Mouse (Mus musculus) left cerebral cortex, postnatal 10 days (tissue): Measurements from ENCODE around the gene Ppargc1a. TPM values are rescaled to one million over a fixed set of nuclear protein-coding genes. Genes with fewer than 3 reads are reported as not detected.
A peak's percentile ranks its signal among the peaks of the same experiment; 100 is the strongest.

ENCODE experiments used
- DNase-seq, 2 experiments: peaks; one replicate each; pipeline ENCODE4 v3.0.0; 2021 to 2022; ENCODE audit warnings: low spot score in 2 of 2, mixed read lengths in 1 of 2; ENCODE audit errors: extremely low spot score in 1 of 2
- intact Hi-C: fragments of 180-260 bp; cut with DNase I; formaldehyde crosslinking; loops from one replicate; pipeline ENCODE4 v1.15.1; 2025
- total RNA-seq, 2 experiments: library from RNA; stranded (reverse); gene quantifications; 2 replicates each; pipeline ENCODE4 v1.2.3; 2021

Gene Ppargc1a
- total RNA-seq, 2 experiments from 2014 or later: 43.4 to 47.3 TPM

GRCm38 (mm10) chr5:51446299-51447090 is 121.0 kb downstream of the Ppargc1a start:
- no peak for DNase-seq
- intact Hi-C loops: no loop called here

DNA sequence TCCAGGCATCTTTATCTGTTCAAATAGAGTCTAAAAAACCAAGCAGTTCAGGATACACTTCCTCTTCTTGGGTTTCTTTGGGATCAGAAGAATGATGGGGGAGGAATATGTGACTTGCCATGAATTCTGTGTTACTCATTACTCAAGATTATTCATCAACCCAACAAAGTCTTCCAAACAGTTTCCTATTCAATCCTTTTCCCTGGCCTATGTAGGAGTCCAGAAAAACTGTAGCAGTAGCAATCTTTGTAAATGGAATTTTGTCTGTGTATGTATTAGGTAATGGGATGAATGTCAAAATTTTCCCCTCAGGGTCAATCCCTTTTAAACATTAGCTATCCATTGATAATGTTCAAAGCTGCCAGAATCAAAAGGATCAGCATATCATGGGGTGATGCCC is 121.8 kb downstream of the Ppargc1a start:
- DNase-seq: no peak
- intact Hi-C loops: no loop called here

DNA sequence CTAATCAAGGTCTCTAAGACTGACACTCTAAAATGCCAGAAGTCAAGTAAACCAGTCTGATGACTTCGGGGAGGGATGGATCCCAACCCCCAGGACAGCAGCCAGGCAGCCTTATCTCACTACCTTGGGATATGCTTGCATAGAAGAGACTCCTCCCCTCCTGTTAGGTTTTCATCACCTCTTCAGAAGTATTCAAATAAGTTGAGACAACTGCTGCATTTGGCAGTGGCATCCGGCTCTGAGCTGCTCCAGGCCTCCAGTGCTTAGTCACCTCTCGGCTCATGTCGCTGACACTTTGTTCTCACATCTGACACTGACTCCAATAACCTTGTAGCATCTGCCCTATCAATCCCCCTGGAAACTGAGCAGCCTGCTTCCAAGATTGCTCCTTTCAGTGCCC is 127.8 kb downstream of the Ppargc1a start:
- intact Hi-C loops: no loop called here
- no peak for DNase-seq

DNA sequence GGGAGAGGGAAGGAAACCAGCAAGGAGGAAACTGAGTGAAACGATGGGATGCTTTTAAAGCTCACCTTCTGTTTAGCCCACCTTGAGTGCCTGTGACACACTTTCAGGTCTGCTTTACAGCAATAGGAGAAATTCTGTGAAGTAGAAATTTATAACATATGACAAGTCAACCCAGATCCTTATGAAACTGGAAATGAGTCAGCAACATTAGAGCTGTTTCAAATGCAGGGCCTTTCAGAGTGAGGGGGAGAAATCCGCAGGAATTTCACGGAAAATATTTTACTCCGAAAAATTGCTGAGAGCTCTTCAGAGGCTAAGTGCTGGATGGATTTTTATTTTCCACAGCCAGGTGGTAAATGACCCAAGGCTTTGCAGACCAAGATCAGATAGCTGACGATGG is 133.6 kb downstream of the Ppargc1a start:
- intact Hi-C loops: no loop called here
- DNase-seq: no peak

- DNase-seq: no peak
These were observed 135.0 kb downstream of the Ppargc1a start for GRCm38 (mm10) chr5:51432532-51432931.

DNA sequence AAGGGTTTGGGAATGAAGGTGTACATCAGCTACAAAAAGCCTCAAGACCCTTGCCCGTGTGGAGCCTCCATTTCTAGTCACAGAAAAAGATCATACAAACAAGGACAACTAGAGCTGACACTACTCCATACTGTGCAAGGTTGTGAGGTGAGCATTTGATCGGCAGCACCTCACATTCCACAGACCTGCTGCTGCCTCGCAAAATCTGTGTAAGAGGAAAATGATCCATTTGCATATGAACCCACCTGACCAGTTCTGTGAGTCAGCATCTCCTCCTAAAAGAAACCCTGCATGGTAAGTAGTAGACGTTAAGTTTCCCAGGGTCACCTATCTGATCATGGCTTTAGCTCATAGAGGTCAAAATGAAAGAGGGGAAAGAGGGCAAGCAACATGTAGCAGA is 135.5 kb downstream of the Ppargc1a start:
- DNase-seq: no peak
- intact Hi-C loops: no loop called here

More at GRCm38 (mm10) chr5:51432532-51432931, 135.0 kb downstream of the Ppargc1a start:
- intact Hi-C loops: no loop called here

- intact Hi-C loops: no loop called here
- no peak for DNase-seq
These were observed 141.1 kb downstream of the Ppargc1a start for GRCm38 (mm10) chr5:51426406-51426805.

DNA sequence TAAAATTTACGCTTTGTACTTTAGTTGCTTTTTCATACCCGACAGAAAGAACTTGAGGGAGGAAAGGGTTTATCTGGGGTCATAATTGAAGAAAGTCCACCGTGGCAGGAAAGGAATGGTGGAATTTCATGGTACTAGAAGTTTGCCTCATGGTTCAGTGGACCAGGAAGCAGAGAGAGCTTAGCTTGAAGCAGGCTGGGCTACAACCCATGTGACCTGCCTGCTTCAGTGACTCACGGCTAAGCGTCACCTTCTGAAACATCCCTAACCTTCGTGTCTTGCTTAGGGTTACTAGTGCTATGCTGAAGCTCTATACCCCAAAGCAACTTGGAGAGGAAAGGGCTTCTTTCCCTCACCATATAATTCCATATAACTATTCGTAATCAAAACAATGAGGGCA is 151.1 kb downstream of the Ppargc1a start:
- intact Hi-C loops: no loop called here
- no peak for DNase-seq

- intact Hi-C loops: no loop called here
These were observed 152.1 kb downstream of the Ppargc1a start for GRCm38 (mm10) chr5:51415456-51415855.

DNA sequence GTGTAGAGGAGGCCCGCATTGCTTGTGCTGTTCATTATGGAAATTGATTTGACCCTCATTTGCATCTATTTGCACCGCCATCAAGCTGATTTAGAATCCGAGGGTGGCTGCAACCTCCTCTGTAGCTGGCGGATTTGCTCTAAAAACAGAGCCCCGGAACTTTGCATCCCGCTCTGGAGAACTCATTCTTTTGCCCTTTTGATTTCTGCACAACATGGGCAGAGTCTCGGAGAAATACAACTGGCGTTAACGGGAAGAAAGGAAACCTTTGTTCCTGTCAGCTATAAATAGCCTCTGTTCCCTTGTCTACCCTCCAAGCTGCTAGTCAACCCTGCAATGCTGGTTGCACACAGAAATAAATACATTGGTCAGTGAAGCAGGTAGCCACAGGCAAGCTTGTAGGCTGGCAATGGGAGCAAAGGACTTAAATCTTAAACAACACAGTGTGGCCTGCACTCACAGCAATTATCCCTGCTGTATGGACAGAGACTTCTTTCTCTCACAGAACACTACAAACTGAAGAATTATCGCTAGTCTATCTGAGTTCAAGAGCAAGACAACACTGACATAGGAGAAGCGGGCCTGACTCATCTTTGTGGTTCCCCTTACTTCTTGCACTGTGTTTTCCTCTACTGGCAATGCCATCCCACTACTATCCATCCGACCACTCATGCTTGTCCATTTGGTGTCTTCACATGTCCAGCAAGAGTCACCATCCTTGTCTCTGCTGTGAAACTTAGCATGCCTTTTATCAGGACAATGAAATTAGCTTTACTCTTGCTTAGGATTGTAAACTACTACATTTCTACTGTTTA is 155.0 kb downstream of the Ppargc1a start:
- intact Hi-C loops: no loop called here
- DNase-seq: peak in 1 of 2 experiments; percentile 1

More at GRCm38 (mm10) chr5:51415456-51415855, 152.1 kb downstream of the Ppargc1a start:
- DNase-seq: no peak

- intact Hi-C loops: no loop called here
These were observed 157.5 kb downstream of the Ppargc1a start for GRCm38 (mm10) chr5:51410006-51410405.

DNA sequence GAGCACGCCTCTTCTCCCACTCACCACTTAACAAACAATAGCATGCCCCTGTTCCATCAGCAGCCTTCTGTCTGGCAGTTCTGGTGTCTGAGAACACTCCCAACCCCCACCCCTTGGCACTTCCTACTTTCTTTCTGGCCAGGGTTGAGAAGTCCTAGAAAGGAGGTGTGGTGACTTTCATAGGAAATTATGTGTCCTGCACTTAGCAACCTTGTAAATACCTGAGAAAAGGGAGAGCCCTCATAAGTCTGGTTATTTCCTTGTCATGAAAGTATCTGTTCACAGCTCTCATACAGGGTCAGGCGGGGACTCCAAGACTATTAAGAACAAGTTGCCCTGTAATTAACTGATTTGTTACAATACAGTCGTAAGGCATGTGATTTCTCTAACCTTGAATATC is 161.1 kb downstream of the Ppargc1a start:
- DNase-seq: no peak
- intact Hi-C loops: no loop called here

More at GRCm38 (mm10) chr5:51410006-51410405, 157.5 kb downstream of the Ppargc1a start:
- no peak for DNase-seq
